Mouse (Mus musculus) hindbrain, embryonic 12.5 days (tissue): ENCODE data around the gene Polr3gl. TPM values are rescaled to one million over a fixed set of nuclear protein-coding genes. Genes with fewer than 3 reads are reported as not detected.

Experiments
- ATAC-seq: fragments of 200-750 bp; cut with Nextera tagmentation; 2 replicates; pipeline ENCODE4 v1.8.0; 2017; ENCODE audit warnings: moderate TSS enrichment; ENCODE audit not compliant: low FRiP score
- H3K27ac ChIP-seq: fragments of 300-500 bp; sonication (generic); 2 replicates; pipeline ENCODE4 v1.5.1; 2016; ENCODE audit warnings: mild to moderate bottlenecking
- H3K27me3 ChIP-seq: fragments of 300-500 bp; sonication (generic); 2 replicates; pipeline ENCODE4 v1.6.1; 2016; ENCODE audit warnings: mild to moderate bottlenecking
- H3K36me3 ChIP-seq: fragments of 300-500 bp; sonication (generic); 2 replicates; pipeline ENCODE4 v1.6.1; 2016; ENCODE audit warnings: mild to moderate bottlenecking
- H3K4me1 ChIP-seq: fragments of 300-500 bp; sonication (generic); 2 replicates; pipeline ENCODE4 v1.6.1; 2016
- H3K4me2 ChIP-seq: fragments of 300-500 bp; sonication (generic); replicated peaks from 2 replicates; pipeline ENCODE4 v1.6.1; 2016; ENCODE audit warnings: mild to moderate bottlenecking
- H3K4me3 ChIP-seq: fragments of 300-500 bp; sonication (generic); 2 replicates; pipeline ENCODE4 v1.5.1; 2016; ENCODE audit warnings: mild to moderate bottlenecking
- H3K9ac ChIP-seq: fragments of 300-500 bp; sonication (generic); 2 replicates; pipeline ENCODE4 v1.6.1; 2016; ENCODE audit warnings: mild to moderate bottlenecking, moderate library complexity
- H3K9me3 ChIP-seq: fragments of 300-500 bp; sonication (generic); replicated peaks from 2 replicates; pipeline ENCODE4 v1.6.1; 2016; ENCODE audit warnings: mild to moderate bottlenecking
- WGBS: fragments of 180-500 bp; shearing (Covaris S2); methylation state at CpG from one replicate; pipeline ENCODE4 v1.1.7; 2016; 5-methylcytosine and 5-hydroxymethylcytosine counted together
- polyA plus RNA-seq: library from polyadenylated mRNA; unstranded; fragments of >200 nt; fragmentation: Nextera tagmentation; extraction: Ambion mirVana; gene quantifications from 2 replicates; pipeline ENCODE4 v1.2.1, GENCODE M21; 2016

Polr3gl gene
- polyA plus RNA-seq, 1 experiment from 2014 or later: 40.0 TPM

GRCm38 (mm10) chr3:96548824-96549223 is 45.2 kb downstream of the Polr3gl start:
- Histone ChIP-seq H3K4me3 (no peak overlapping the region), H3K36me3 (no peaks in the 10 kb centered on the region), H3K27me3 (0 out of 2 replicates have a peak, but pooled peaks cover 4% of the 10 kb centered on the region), H3K9ac (no peak overlapping the region), H3K27ac (no peak overlapping the region), H3K4me2 (no peak overlapping the region), H3K9me3 (no peaks in the 10 kb centered on the region), H3K4me1 (0 out of 2 replicates have a peak, but pooled peaks cover 5% of the 10 kb centered on the region)
- no peak for ATAC-seq
- WGBS: 83% methylated on average over 7 of the region's 7 CpGs

- WGBS: 9% methylated on average over 14 of the region's 14 CpGs
- ATAC-seq: peak; percentile 43; the same call in 1 of the 2 replicates
Observed at GRCm38 (mm10) chr3:96547389-96547960, 46.5 kb downstream of the Polr3gl start.

GRCm38 (mm10) chr3:96546880-96547279 is 47.1 kb downstream of the Polr3gl start:
- 0 out of 2 replicates have a peak, but pooled peaks have one; percentile 19 for ATAC-seq
- WGBS: 46% methylated on average over 4 of the region's 4 CpGs
- no peak overlapping the region for H3K4me3 ChIP-seq

More at GRCm38 (mm10) chr3:96547389-96547960, 46.5 kb downstream of the Polr3gl start:
- H3K9ac ChIP-seq: no peak overlapping the region
- H3K4me2 ChIP-seq: peak overlapping the region; percentile 41
- H3K4me1 ChIP-seq: 0 out of 2 replicates have a peak, but pooled peaks cover 5% of the 10 kb centered on the region
- H3K4me3 ChIP-seq: no peak overlapping the region
- no peak overlapping the region for H3K27ac ChIP-seq
- H3K27me3 ChIP-seq: 0 out of 2 replicates have a peak, but pooled peaks cover 7% of the 10 kb centered on the region
- H3K9me3 ChIP-seq: no peaks in the 10 kb centered on the region
- no peaks in the 10 kb centered on the region for H3K36me3 ChIP-seq

GRCm38 (mm10) chr3:96545565-96545964 is 48.4 kb downstream of the Polr3gl start:
- no peaks in the 10 kb centered on the region for H3K9me3 ChIP-seq
- no peak for ATAC-seq
- no peaks in the 10 kb centered on the region for H3K36me3 ChIP-seq
- no peak overlapping the region for H3K9ac ChIP-seq
- 0 out of 2 replicates have a peak, but pooled peaks cover 7% of the 10 kb centered on the region for H3K27me3 ChIP-seq
- no peak overlapping the region for H3K4me3 ChIP-seq
- no peak overlapping the region for H3K27ac ChIP-seq
- H3K4me2 ChIP-seq: no peak overlapping the region
- 0 out of 2 replicates have a peak, but pooled peaks cover 2% of the 10 kb centered on the region for H3K4me1 ChIP-seq
- 46% methylated on average over 1 of the region's 1 CpGs for WGBS

More at GRCm38 (mm10) chr3:96546880-96547279, 47.1 kb downstream of the Polr3gl start:
- Histone ChIP-seq H3K27me3 (0 out of 2 replicates have a peak, but pooled peaks cover 7% of the 10 kb centered on the region), H3K4me2 (peak overlapping the region; percentile 41), H3K36me3 (no peaks in the 10 kb centered on the region), H3K27ac (no peak overlapping the region), H3K9ac (no peak overlapping the region), H3K9me3 (no peaks in the 10 kb centered on the region), H3K4me1 (0 out of 2 replicates have a peak, but pooled peaks cover 5% of the 10 kb centered on the region)

GRCm38 (mm10) chr3:96543345-96543744 is 50.6 kb downstream of the Polr3gl start:
- Histone ChIP-seq H3K9me3 (no peaks in the 10 kb centered on the region), H3K4me1 (0 out of 2 replicates have a peak, but pooled peaks cover 2% of the 10 kb centered on the region), H3K27me3 (0 out of 2 replicates have a peak, but pooled peaks cover 7% of the 10 kb centered on the region), H3K36me3 (no peaks in the 10 kb centered on the region), H3K27ac (no peak overlapping the region), H3K4me2 (no peak overlapping the region), H3K9ac (no peak overlapping the region), H3K4me3 (no peak overlapping the region)
- 85% methylated on average over 11 of the region's 11 CpGs for WGBS
- no peak for ATAC-seq

- WGBS: 78% methylated on average over 8 of the region's 8 CpGs
- no peaks in the 10 kb centered on the region for H3K36me3 ChIP-seq
Observed at GRCm38 (mm10) chr3:96542554-96542953, 51.4 kb downstream of the Polr3gl start.

GRCm38 (mm10) chr3:96541328-96542078 is 52.5 kb downstream of the Polr3gl start:
- Histone ChIP-seq H3K4me2 (0 out of 2 replicates have a peak overlapping the region, but pooled peaks have one; percentile 3), H3K9me3 (no peaks in the 10 kb centered on the region), H3K4me1 (no peaks in the 10 kb centered on the region), H3K9ac (0 out of 2 replicates have a peak overlapping the region, but pooled peaks have one; percentile 15), H3K27ac (no peak overlapping the region), H3K4me3 (no peak overlapping the region), H3K36me3 (no peaks in the 10 kb centered on the region), H3K27me3 (0 out of 2 replicates have a peak, but pooled peaks cover 7% of the 10 kb centered on the region)
- ATAC-seq: no peak
- WGBS: 23% methylated on average over 14 of the region's 14 CpGs

More at GRCm38 (mm10) chr3:96542554-96542953, 51.4 kb downstream of the Polr3gl start:
- no peak overlapping the region for H3K9ac ChIP-seq
- H3K9me3 ChIP-seq: no peaks in the 10 kb centered on the region
- H3K4me3 ChIP-seq: no peak overlapping the region
- 0 out of 2 replicates have a peak, but pooled peaks cover 7% of the 10 kb centered on the region for H3K27me3 ChIP-seq
- H3K4me2 ChIP-seq: no peak overlapping the region
- ATAC-seq: no peak
- H3K27ac ChIP-seq: no peak overlapping the region
- H3K4me1 ChIP-seq: 0 out of 2 replicates have a peak, but pooled peaks cover under 1% of the 10 kb centered on the region

GRCm38 (mm10) chr3:96540740-96541139 is 53.2 kb downstream of the Polr3gl start:
- no peaks in the 10 kb centered on the region for H3K36me3 ChIP-seq
- H3K4me3 ChIP-seq: no peak overlapping the region
- H3K27ac ChIP-seq: no peak overlapping the region
- no peak for ATAC-seq
- H3K9ac ChIP-seq: no peak overlapping the region
- no peaks in the 10 kb centered on the region for H3K9me3 ChIP-seq
- WGBS: 46% methylated on average over 6 of the region's 6 CpGs
- 0 out of 2 replicates have a peak, but pooled peaks cover 3% of the 10 kb centered on the region for H3K27me3 ChIP-seq
- no peak overlapping the region for H3K4me2 ChIP-seq
- H3K4me1 ChIP-seq: no peaks in the 10 kb centered on the region

- H3K9me3 ChIP-seq: no peaks in the 10 kb centered on the region
- no peaks in the 10 kb centered on the region for H3K36me3 ChIP-seq
- no peak overlapping the region for H3K4me3 ChIP-seq
- no peak overlapping the region for H3K4me2 ChIP-seq
- H3K27ac ChIP-seq: no peak overlapping the region
- 0 out of 2 replicates have a peak, but pooled peaks cover 3% of the 10 kb centered on the region for H3K27me3 ChIP-seq
- H3K4me1 ChIP-seq: no peaks in the 10 kb centered on the region
- H3K9ac ChIP-seq: no peak overlapping the region
- 69% methylated on average over 2 of the region's 2 CpGs for WGBS
- ATAC-seq: no peak
Observed at GRCm38 (mm10) chr3:96539316-96539715, 54.7 kb downstream of the Polr3gl start.

- H3K4me3 ChIP-seq: no peak overlapping the region
- WGBS: 65% methylated on average over 2 of the region's 2 CpGs
Observed at GRCm38 (mm10) chr3:96534300-96534699, 59.7 kb downstream of the Polr3gl start.

GRCm38 (mm10) chr3:96532050-96532449 is 61.9 kb downstream of the Polr3gl start:
- Histone ChIP-seq H3K27me3 (peaks cover 18% of the 10 kb centered on the region), H3K9ac (no peak overlapping the region), H3K9me3 (no peaks in the 10 kb centered on the region), H3K36me3 (no peaks in the 10 kb centered on the region), H3K4me1 (peaks cover 6% of the 10 kb centered on the region), H3K4me2 (no peak overlapping the region), H3K27ac (no peak overlapping the region), H3K4me3 (no peak overlapping the region)
- 63% methylated on average over 7 of the region's 7 CpGs for whole genome bisulfite sequencing
- no peak for ATAC-seq

More at GRCm38 (mm10) chr3:96534300-96534699, 59.7 kb downstream of the Polr3gl start:
- Histone ChIP-seq H3K9me3 (no peaks in the 10 kb centered on the region), H3K27ac (no peak overlapping the region), H3K4me1 (no peaks in the 10 kb centered on the region), H3K4me2 (no peak overlapping the region), H3K9ac (no peak overlapping the region), H3K27me3 (no peaks in the 10 kb centered on the region), H3K36me3 (no peaks in the 10 kb centered on the region)
- ATAC-seq: no peak

- peaks cover 39% of the 10 kb centered on the region for H3K27me3 ChIP-seq
Observed at GRCm38 (mm10) chr3:96528506-96528905, 65.5 kb downstream of the Polr3gl start.

More at GRCm38 (mm10) chr3:96528506-96528905, 65.5 kb downstream of the Polr3gl start:
- no peak for ATAC-seq
- Histone ChIP-seq H3K27ac (no peak overlapping the region), H3K4me2 (no peak overlapping the region), H3K4me3 (no peak overlapping the region), H3K9me3 (no peaks in the 10 kb centered on the region), H3K9ac (no peak overlapping the region), H3K4me1 (peaks cover 11% of the 10 kb centered on the region), H3K36me3 (no peaks in the 10 kb centered on the region)
- 52% methylated on average over 9 of the region's 9 CpGs for WGBS
